Mouse (Mus musculus) spleen, adult 2 months (tissue): ENCODE measurements at regions not wholly inside any gene's neighbourhood (a gene's known extent, or its start where the extent isn't known, plus 50 kb on each side); places are given as distances from the start of the nearest gene placed in this dataset.

Experiments
- DNase-seq, 2 experiments: peaks; one replicate each; pipeline versions ENCODE4 v3.0.0 to v3.0.0-alpha.2; 2012 to 2021; ENCODE audit warnings: low spot score in 2 of 2, low read depth in 1 of 2
- H3K27ac ChIP-seq: fragments of 200-500 bp; 2 replicates; pipeline ENCODE4 v1.5.1; 2012; ENCODE audit warnings: low read length, inconsistent platforms; ENCODE audit not compliant: insufficient read depth
- H3K27me3 ChIP-seq: fragments of 200-500 bp; 2 replicates; pipeline ENCODE4 v1.6.1; 2012; ENCODE audit warnings: mild to moderate bottlenecking, moderate library complexity, low read length, inconsistent platforms; ENCODE audit not compliant: control insufficient read depth, insufficient read depth
- H3K36me3 ChIP-seq: fragments of 200-500 bp; 2 replicates; pipeline ENCODE4 v1.6.1; 2012; ENCODE audit warnings: mild to moderate bottlenecking, low read length, inconsistent platforms; ENCODE audit not compliant: control insufficient read depth, insufficient read depth
- H3K4me1 ChIP-seq: fragments of 200-500 bp; 2 replicates; pipeline ENCODE4 v1.6.1; 2011; ENCODE audit warnings: inconsistent platforms; ENCODE audit not compliant: control insufficient read depth, insufficient read depth, insufficient read length
- H3K4me3 ChIP-seq: fragments of 200-500 bp; 2 replicates; pipeline ENCODE4 v1.5.1; 2011; ENCODE audit warnings: mild to moderate bottlenecking, inconsistent platforms; ENCODE audit not compliant: insufficient read depth, insufficient read length; ENCODE audit errors: extremely low read depth
- CTCF ChIP-seq: fragments of 200-500 bp; IDR thresholded peaks from 2 replicates; pipeline ENCODE4 v1.5.1; 2011; ENCODE audit warnings: mild to moderate bottlenecking, inconsistent platforms; ENCODE audit not compliant: insufficient read depth, insufficient read length, insufficient replicate concordance; ENCODE audit errors: extremely low read depth
- POLR2A ChIP-seq: fragments of 200-500 bp; IDR thresholded peaks from 2 replicates; pipeline ENCODE4 v1.6.1; 2011; ENCODE audit warnings: low read depth, low read length, inconsistent platforms
- WGBS: fragments of 180-500 bp; shearing (Covaris S2); methylation state at CpG from one replicate; pipeline ENCODE4 v1.1.7; 2018; 5-methylcytosine and 5-hydroxymethylcytosine counted together

GRCm38 (mm10) chr11:19596336-19596735, 327.8 kb upstream of the Spred2 start:
- no peaks in the 10 kb centered on the region for H3K27me3 ChIP-seq
- H3K4me3 ChIP-seq, result no peak overlapping the region
- H3K4me1 ChIP-seq, result no peaks in the 10 kb centered on the region
- no peak overlapping the region for H3K27ac ChIP-seq
- H3K36me3 ChIP-seq, result no peaks in the 10 kb centered on the region
- TF ChIP-seq CTCF, result no peak
- no peak for TF ChIP-seq POLR2A
- DNase-seq, result no peak

- H3K27me3 ChIP-seq, result no peaks in the 10 kb centered on the region
- no peak overlapping the region for H3K4me3 ChIP-seq
- no peak for DNase-seq
- H3K36me3 ChIP-seq, result no peaks in the 10 kb centered on the region
- TF ChIP-seq POLR2A (no peak), CTCF (no peak)
- no peak overlapping the region for H3K27ac ChIP-seq
- WGBS, result 94% methylated on average over 9 of the region's 9 CpGs
- no peaks in the 10 kb centered on the region for H3K4me1 ChIP-seq
Observed at GRCm38 (mm10) chr11:19599433-19599832, 324.7 kb upstream of the Spred2 start.

- no peak for DNase-seq
- 54% methylated on average over 15 of the region's 15 CpGs for WGBS
Observed at GRCm38 (mm10) chr11:19601216-19601938, 322.8 kb upstream of the Spred2 start.

GRCm38 (mm10) chr11:19602496-19602895, 321.7 kb upstream of the Spred2 start:
- Histone ChIP-seq H3K27ac (no peak overlapping the region), H3K4me1 (no peaks in the 10 kb centered on the region), H3K4me3 (no peak overlapping the region), H3K36me3 (no peaks in the 10 kb centered on the region), H3K27me3 (no peaks in the 10 kb centered on the region)
- TF ChIP-seq CTCF (no peak), POLR2A (no peak)
- 91% methylated on average over 5 of the region's 5 CpGs for WGBS
- no peak for DNase-seq

More at GRCm38 (mm10) chr11:19601216-19601938, 322.8 kb upstream of the Spred2 start:
- no peak for TF ChIP-seq POLR2A
- no peaks in the 10 kb centered on the region for H3K36me3 ChIP-seq
- H3K27me3 ChIP-seq, result no peaks in the 10 kb centered on the region
- H3K4me3 ChIP-seq, result no peak overlapping the region
- H3K4me1 ChIP-seq, result no peaks in the 10 kb centered on the region
- H3K27ac ChIP-seq, result no peak overlapping the region

GRCm38 (mm10) chr11:19605602-19606001, 318.6 kb upstream of the Spred2 start:
- Histone ChIP-seq H3K4me1 (no peaks in the 10 kb centered on the region), H3K27ac (no peak overlapping the region), H3K4me3 (no peak overlapping the region), H3K27me3 (no peaks in the 10 kb centered on the region), H3K36me3 (no peaks in the 10 kb centered on the region)
- no peak for DNase-seq
- no peak for TF ChIP-seq CTCF
- no peak for TF ChIP-seq POLR2A
- 88% methylated on average over 4 of the region's 4 CpGs for WGBS

- Histone ChIP-seq H3K36me3 (no peaks in the 10 kb centered on the region), H3K4me1 (no peaks in the 10 kb centered on the region), H3K27me3 (no peaks in the 10 kb centered on the region), H3K27ac (no peak overlapping the region), H3K4me3 (no peak overlapping the region)
- 91% methylated on average over 8 of the region's 8 CpGs for whole genome bisulfite sequencing
- no peak for DNase-seq
- no peak for TF ChIP-seq POLR2A
- TF ChIP-seq CTCF, result no peak
Observed at GRCm38 (mm10) chr11:19606943-19607342, 317.2 kb upstream of the Spred2 start.

GRCm38 (mm10) chr11:19607941-19608340, 316.2 kb upstream of the Spred2 start:
- Histone ChIP-seq H3K27ac (no peak overlapping the region), H3K36me3 (no peaks in the 10 kb centered on the region), H3K4me3 (no peak overlapping the region), H3K4me1 (no peaks in the 10 kb centered on the region), H3K27me3 (no peaks in the 10 kb centered on the region)
- DNase-seq, result no peak
- no peak for TF ChIP-seq CTCF
- TF ChIP-seq POLR2A, result no peak
